8 mouse cellular contexts compared by ENCODE assay signal in the genomic region with DNA sequence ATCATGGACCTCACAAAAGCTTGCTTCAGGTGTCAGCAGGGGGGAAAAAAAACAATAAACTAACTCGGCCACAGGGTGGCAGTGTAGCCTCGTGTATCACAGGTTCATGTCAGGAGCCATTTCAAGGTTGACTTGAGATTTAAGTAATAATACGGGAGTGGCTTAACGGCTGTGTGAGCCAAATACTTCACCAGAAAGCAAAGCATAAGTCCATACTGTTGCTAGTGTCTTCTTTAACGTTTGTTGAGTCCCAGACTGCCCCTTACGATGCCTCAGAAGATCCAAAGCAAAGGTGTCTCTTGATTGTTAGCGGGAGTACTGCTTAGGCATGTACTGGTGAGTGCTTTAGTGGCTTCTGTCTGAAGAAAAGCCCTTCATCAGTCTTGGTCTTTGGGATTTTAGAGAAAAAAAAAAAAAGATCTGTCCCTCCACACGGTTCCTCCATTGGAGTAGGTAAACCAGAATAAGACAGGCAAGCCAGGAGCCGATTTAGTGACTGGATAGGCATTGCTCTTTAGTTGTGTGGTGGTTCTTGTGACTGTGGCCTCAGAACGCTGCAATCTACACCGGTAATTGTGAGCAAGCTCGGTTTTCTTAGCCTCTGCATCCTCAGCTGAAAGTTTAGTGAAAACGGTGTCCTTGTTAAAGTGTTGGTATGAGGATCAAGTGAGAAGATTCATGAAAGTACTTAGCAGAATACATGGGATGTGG. TPM values are rescaled to one million over a fixed set of nuclear protein-coding genes. Genes with fewer than 3 reads are reported as not detected.
DNase-seq lines count a peak whose midpoint lies in the region; ATAC-seq and TF ChIP-seq lines count a peak whose summit lies in the region.

No protein-coding gene starts in this region.

- no peaks in the 10 kb centered on the region for H3K36me3 ChIP-seq in hindbrain, embryonic 13.5 days

- 39% methylated on average over 13 of the region's 13 CpGs for whole genome bisulfite sequencing in hindbrain, embryonic 13.5 days

- POLR2A ChIA-PET in Patski (lab: Charles Lee) = interaction anchor here (1.2 kb wide), 1 partner anchor 379 kb away, joined by 3 read pairs; no protein-coding TSS in a partner anchor

- TF ChIP-seq CTCF in Patski (IDR thresholded peaks at IDR 0.05) = peak; percentile 77

- H3K4me1 ChIP-seq in hindbrain, embryonic 13.5 days (replicated peaks) = peaks cover 3% of the 10 kb centered on the region; the same call in 1 of the 2 replicates

- peak; percentile 30 for DNase-seq in Patski (ENCODE audit: low read depth, low spot score)
- peak; percentile 88 to 91 for DNase-seq in cerebellum, postnatal 14 days
- peak; percentile 59 to 80 for DNase-seq in frontal cortex, postnatal 25 days (ENCODE audit: low spot score in 2 of 2)
- peak; percentile 79 to 83 for DNase-seq in layer of hippocampus, postnatal 14 days (ENCODE audit: low spot score in 2 of 2)
- peak; percentile 85 for DNase-seq in lung, postnatal 14 days
- DNase-seq in retina, embryonic 14.5 days (ENCODE audit: low spot score) = peak; percentile 94
- peak; percentile 60 for DNase-seq in urinary bladder, adult 2 months (ENCODE audit: low spot score)

- H3K27me3 ChIP-seq in Patski = no peaks in the 10 kb centered on the region
- H3K27me3 ChIP-seq in hindbrain, embryonic 13.5 days = no peaks in the 10 kb centered on the region

- H3K27ac ChIP-seq in hindbrain, embryonic 13.5 days = no peak overlapping the region

- no peak overlapping the region for H3K9ac ChIP-seq in hindbrain, embryonic 13.5 days

- no peak overlapping the region for H3K4me3 ChIP-seq in hindbrain, embryonic 13.5 days

- ATAC-seq in Patski = no peak
- no peak for ATAC-seq in hindbrain, embryonic 13.5 days (ENCODE audit: low FRiP score)

- CTCF ChIA-PET in Patski (lab: Charles Lee) = interaction anchor here (0.7 to 1.2 kb wide), 4 partner anchors 17 to 319 kb away, joined by 3 to 4 read pairs (median 3); no protein-coding TSS in a partner anchor

- no peaks in the 10 kb centered on the region for H3K9me3 ChIP-seq in hindbrain, embryonic 13.5 days

- in situ Hi-C loops in Patski (cut with MboI; ENCODE audit: low pct_unique_long_range_greater_than_20kb) = loop anchor here (10.0 to 25.0 kb wide), 3 partner anchors 374 to 761 kb away; a partner anchor contains a TSS

- H3K4me2 ChIP-seq in hindbrain, embryonic 13.5 days = peak overlapping the region; percentile 46

RNA-seq across cellular contexts. Expression of a gene that starts 30.2 kb away (rescaled TPM):
- 3.1 TPM for polyA plus RNA-seq in Patski (2021)
- polyA plus RNA-seq in hindbrain, embryonic 13.5 days (2015; fragmentation: Nextera tagmentation; extraction: Ambion mirVana) = 1.9 and 3.6 TPM in 2 replicates
- 10 to 100 TPM; 11.1 to 15.1 TPM for total RNA-seq in layer of hippocampus, postnatal 14 days (2021)
- polyA plus RNA-seq in urinary bladder, adult 2 months (2012; rRNA removed) = 0.01 and 0.18 TPM in 2 replicates

Comparison
In these comparisons a context has a peak if more than half of its experiments do, and no peak if none do; other contexts are left out.
1. DNase-seq: peak in every context shown above with its lines; median percentile 94 in retina, embryonic 14.5 days; 90 in cerebellum, postnatal 14 days; 85 in lung, postnatal 14 days; 81 in layer of hippocampus, postnatal 14 days; 70 in frontal cortex, postnatal 25 days; 60 in urinary bladder, adult 2 months; 30 in Patski.